Mouse (Mus musculus) neutrophil, adult 5-6 weeks (primary cell): ENCODE measurements around the gene Schip1. TPM values are rescaled to one million over a fixed set of nuclear protein-coding genes. Genes with fewer than 3 reads are reported as not detected.

ENCODE experiments used
- ATAC-seq: fragments of 151-379, 151-347 bp; 2 replicates; pipeline ENCODE4 v1.8.0; 2017; ENCODE audit warnings: mild to moderate bottlenecking, moderate TSS enrichment; ENCODE audit not compliant: insufficient number of reproducible peaks, poor library complexity, low FRiP score, severe bottlenecking; ENCODE audit errors: extremely low read depth
- total RNA-seq: library from RNA; stranded (forward); fragments of 200-1000 nt; gene quantifications from 2 replicates; pipeline ENCODE4 v1.2.3, GENCODE M21; 2017

Schip1 gene
- total RNA-seq, 1 experiment from 2014 or later: 0.35 TPM

- no peak for ATAC-seq
Measured at GRCm38 (mm10) chr3:68491516-68491915, 426.9 kb downstream of the Schip1 start.

GRCm38 (mm10) chr3:68492066-68492465 is 427.5 kb downstream of the Schip1 start:
- no peak for ATAC-seq

- no peak for ATAC-seq
Measured at GRCm38 (mm10) chr3:68492513-68492912, 427.9 kb downstream of the Schip1 start.

GRCm38 (mm10) chr3:68493170-68493585 is 428.6 kb downstream of the Schip1 start:
- no peak for ATAC-seq

- ATAC-seq: no peak
Measured at GRCm38 (mm10) chr3:68493586-68494295, 429.1 kb downstream of the Schip1 start.

- ATAC-seq: no peak
Measured at GRCm38 (mm10) chr3:68494296-68495095, 429.9 kb downstream of the Schip1 start.

- ATAC-seq: no peak
Measured at GRCm38 (mm10) chr3:68495096-68495735, 430.6 kb downstream of the Schip1 start.

- no peak for ATAC-seq
Measured at GRCm38 (mm10) chr3:68495736-68496242, 431.2 kb downstream of the Schip1 start.

- no peak for ATAC-seq
Measured at GRCm38 (mm10) chr3:68496513-68496912, 431.9 kb downstream of the Schip1 start.

- ATAC-seq: no peak
Measured at GRCm38 (mm10) chr3:68499532-68500152, 435.0 kb downstream of the Schip1 start.

- no peak for ATAC-seq
Measured at GRCm38 (mm10) chr3:68504838-68505237, 440.2 kb downstream of the Schip1 start.

- no peak for ATAC-seq
Measured at GRCm38 (mm10) chr3:68506769-68507318, 442.2 kb downstream of the Schip1 start.

- no peak for ATAC-seq
Measured at GRCm38 (mm10) chr3:68508629-68509028, 444.0 kb downstream of the Schip1 start.

GRCm38 (mm10) chr3:68510872-68511271 is 446.3 kb downstream of the Schip1 start:
- ATAC-seq: no peak

GRCm38 (mm10) chr3:68511744-68512143 is 447.1 kb downstream of the Schip1 start:
- ATAC-seq: no peak

GRCm38 (mm10) chr3:68512327-68512726 is 447.7 kb downstream of the Schip1 start:
- no peak for ATAC-seq

GRCm38 (mm10) chr3:68513340-68514119 is 448.9 kb downstream of the Schip1 start:
- ATAC-seq: no peak

- ATAC-seq: no peak
Measured at GRCm38 (mm10) chr3:68514120-68514497, 449.5 kb downstream of the Schip1 start.
